Mouse (Mus musculus) neural tube, embryonic 11.5 days (tissue): ENCODE data around the gene Klrc2. TPM values are rescaled to one million over a fixed set of nuclear protein-coding genes. Genes with fewer than 3 reads are reported as not detected.
"Not testable (repeated sequence)": the region's sequence is repeated elsewhere in the genome, so short reads cannot be mapped to it uniquely, and the experiment has no call there.

Source experiments
- ATAC-seq: fragments of 200-750 bp; cut with Nextera tagmentation; 2 replicates; pipeline ENCODE4 v1.8.0; 2017; ENCODE audit warnings: moderate number of reproducible peaks, mild to moderate bottlenecking, moderate TSS enrichment, moderate library complexity; ENCODE audit not compliant: insufficient read depth, low FRiP score, low TSS enrichment
- DNase-seq: peaks from one replicate; pipeline ENCODE4 v3.0.0-alpha.2; 2015; ENCODE audit warnings: low spot score
- H3K27ac ChIP-seq: fragments of 300-500 bp; sonication (generic); 2 replicates; pipeline ENCODE4 v1.5.1; 2014; ENCODE audit warnings: low read depth, mild to moderate bottlenecking, low read length
- H3K27me3 ChIP-seq: fragments of 300-500 bp; sonication (generic); 2 replicates; pipeline ENCODE4 v1.6.1; 2014; ENCODE audit warnings: mild to moderate bottlenecking, low read length, mixed read lengths; ENCODE audit not compliant: control insufficient read depth, insufficient read depth
- H3K36me3 ChIP-seq: fragments of 300-500 bp; sonication (generic); 2 replicates; pipeline ENCODE4 v1.6.1; 2014; ENCODE audit warnings: mild to moderate bottlenecking, low read length, moderate library complexity, mixed read lengths; ENCODE audit not compliant: control insufficient read depth, insufficient read depth
- H3K4me1 ChIP-seq: fragments of 300-500 bp; sonication (generic); 2 replicates; pipeline ENCODE4 v1.6.1; 2014; ENCODE audit warnings: low read length, mixed read lengths; ENCODE audit not compliant: control insufficient read depth, insufficient read depth
- H3K4me2 ChIP-seq: fragments of 300-500 bp; sonication (generic); 2 replicates; pipeline ENCODE4 v1.6.1; 2014; ENCODE audit warnings: low read depth, mild to moderate bottlenecking, moderate library complexity
- H3K4me3 ChIP-seq: fragments of 300-500 bp; sonication (generic); 2 replicates; pipeline ENCODE4 v1.5.1; 2014; ENCODE audit warnings: low read depth, low read length
- H3K9ac ChIP-seq: fragments of 300-500 bp; sonication (generic); 2 replicates; pipeline ENCODE4 v1.6.1; 2014; ENCODE audit warnings: mild to moderate bottlenecking, low read length
- H3K9me3 ChIP-seq: fragments of 300-500 bp; sonication (generic); 2 replicates; pipeline ENCODE4 v1.6.1; 2016; ENCODE audit warnings: low read length; ENCODE audit not compliant: control insufficient read depth
- WGBS: fragments of 180-500 bp; shearing (Covaris S2); extraction: QIAGEN DNeasy Blood & Tissue Kit; methylation state at CpG from one replicate; pipeline ENCODE4 v1.1.7; 2014; 5-methylcytosine and 5-hydroxymethylcytosine counted together
- polyA plus RNA-seq: library from polyadenylated mRNA; unstranded; fragments of >200 nt; fragmentation: Nextera tagmentation; extraction: Ambion mirVana; gene quantifications from 2 replicates; pipeline ENCODE4 v1.2.1, GENCODE M21; 2014

The Klrc2 gene
- not detected in 2 replicates for polyA plus RNA-seq

- not testable (repeated sequence) for H3K9ac ChIP-seq, ATAC-seq, H3K4me3 ChIP-seq, H3K9me3 ChIP-seq, H3K36me3 ChIP-seq, DNase-seq, H3K4me2 ChIP-seq, H3K27me3 ChIP-seq, H3K4me1 ChIP-seq, H3K27ac ChIP-seq
- 79% methylated on average over 4 of the region's 4 CpGs for WGBS
These were observed at the start of gene Klrc2 for GRCm38 (mm10) chr6:129660589-129660988. Gene Klrc2, minus strand, starts transcription at chr6:129660689.

- not testable (repeated sequence) for H3K27me3 ChIP-seq, H3K36me3 ChIP-seq, DNase-seq, H3K9ac ChIP-seq, H3K9me3 ChIP-seq, H3K4me2 ChIP-seq, H3K27ac ChIP-seq, H3K4me1 ChIP-seq, H3K4me3 ChIP-seq, ATAC-seq
- 80% methylated on average over 10 of the region's 10 CpGs for WGBS
These were observed 30.9 kb upstream of the Klrc2 start for GRCm38 (mm10) chr6:129691436-129691835.

- H3K4me1 ChIP-seq = no peaks in the 10 kb centered on the region
- no peak overlapping the region for H3K4me2 ChIP-seq
- H3K4me3 ChIP-seq = no peak overlapping the region
- WGBS = 77% methylated on average over 1 of the region's 1 CpGs
- no peaks in the 10 kb centered on the region for H3K27me3 ChIP-seq
- H3K9me3 ChIP-seq = no peaks in the 10 kb centered on the region
- DNase-seq (no peak), ATAC-seq (no peak)
- H3K36me3 ChIP-seq = no peaks in the 10 kb centered on the region
- no peak overlapping the region for H3K27ac ChIP-seq
- H3K9ac ChIP-seq = no peak overlapping the region
These were observed 19.9 kb upstream of the Klrc2 start for GRCm38 (mm10) chr6:129680379-129680778.

GRCm38 (mm10) chr6:129678873-129679272 is 18.4 kb upstream of the Klrc2 start, which contains the start of gene Klrc1:
Gene Klrc1, minus strand, starts transcription at chr6:129678973.
- DNase-seq = no peak
- 78% methylated on average over 3 of the region's 3 CpGs for whole genome bisulfite sequencing
- no peak within 1 kb of the TSS for H3K9ac ChIP-seq
- H3K27me3 ChIP-seq = no peaks in the 10 kb centered on the region
- no peak within 1 kb of the TSS for H3K4me3 ChIP-seq
- no peaks in the 10 kb centered on the region for H3K36me3 ChIP-seq
- H3K27ac ChIP-seq = no peak within 1 kb of the TSS
- H3K9me3 ChIP-seq = no peaks in the 10 kb centered on the region
- H3K4me1 ChIP-seq = no peaks in the 10 kb centered on the region
- ATAC-seq = no peak
- H3K4me2 ChIP-seq = no peak within 1 kb of the TSS

GRCm38 (mm10) chr6:129661301-129661700 is 812 bp upstream of the Klrc2 start:
- H3K27ac ChIP-seq, H3K9me3 ChIP-seq, H3K27me3 ChIP-seq, H3K4me2 ChIP-seq, H3K36me3 ChIP-seq, H3K4me3 ChIP-seq, H3K4me1 ChIP-seq, ATAC-seq, H3K9ac ChIP-seq, DNase-seq: not testable (repeated sequence)
- WGBS = no CpG with 5 or more reads among the region's 3 CpGs

- not testable (repeated sequence) for H3K9me3 ChIP-seq, H3K27ac ChIP-seq, ATAC-seq, H3K4me2 ChIP-seq, H3K9ac ChIP-seq, H3K36me3 ChIP-seq, DNase-seq, H3K4me3 ChIP-seq, H3K27me3 ChIP-seq, H3K4me1 ChIP-seq
- 71% methylated on average over 1 of the region's 3 CpGs for WGBS
These were observed 16.4 kb downstream of the Klrc2 start for GRCm38 (mm10) chr6:129644054-129644453.

- not testable (repeated sequence) for H3K4me3 ChIP-seq, ATAC-seq, H3K27me3 ChIP-seq, H3K36me3 ChIP-seq, DNase-seq, H3K9ac ChIP-seq, H3K27ac ChIP-seq, H3K4me1 ChIP-seq, H3K4me2 ChIP-seq, H3K9me3 ChIP-seq
- WGBS = 90% methylated on average over 3 of the region's 3 CpGs
These were observed 17.3 kb downstream of the Klrc2 start, which contains the start of gene Klrc3 for GRCm38 (mm10) chr6:129643237-129643636. Gene Klrc3, minus strand, starts transcription at chr6:129643337.

GRCm38 (mm10) chr6:129631046-129631445 is 29.4 kb downstream of the Klrc2 start:
- not testable (repeated sequence) for H3K9ac ChIP-seq, ATAC-seq, H3K9me3 ChIP-seq, H3K27me3 ChIP-seq, H3K36me3 ChIP-seq, H3K4me3 ChIP-seq, DNase-seq, H3K4me2 ChIP-seq, H3K4me1 ChIP-seq, H3K27ac ChIP-seq
- WGBS = 81% methylated on average over 2 of the region's 2 CpGs

- no peaks in the 10 kb centered on the region for H3K4me1 ChIP-seq
- no peak within 1 kb of the TSS for H3K4me2 ChIP-seq
- H3K27me3 ChIP-seq = no peaks in the 10 kb centered on the region
- DNase-seq (no peak), ATAC-seq (no peak)
- 82% methylated on average over 4 of the region's 4 CpGs for WGBS
- no peak within 1 kb of the TSS for H3K27ac ChIP-seq
- no peak within 1 kb of the TSS for H3K4me3 ChIP-seq
- H3K9ac ChIP-seq = no peak within 1 kb of the TSS
- H3K9me3 ChIP-seq = no peaks in the 10 kb centered on the region
- no peaks in the 10 kb centered on the region for H3K36me3 ChIP-seq
These were observed 36.8 kb downstream of the Klrc2 start, which contains the start of gene Klrk1 for GRCm38 (mm10) chr6:129623735-129624134. Gene Klrk1, minus strand, starts transcription at chr6:129623864.
